32 mouse cellular contexts compared by ENCODE assay signal in genomic region chr14:67485449-67485800, GRCm38 (mm10).
DNase-seq lines count a peak whose midpoint lies in the region; ATAC-seq lines count a peak whose summit lies in the region.
"Had no signal": no experiment of that assay in that cellular context is flagged by ENCODE, and none has a peak within 500 bp of the region (broad histone marks: within the 10 kb centered on the region; RNA-seq: fewer than 3 reads in every experiment).

No protein-coding gene starts in this region.

- no peaks in the 10 kb centered on the region for H3K36me3 ChIP-seq in kidney, embryonic 15.5 days
- H3K36me3 ChIP-seq: embryonic facial prominence, embryonic 13.5 days; forebrain, embryonic 12.5 days; heart, embryonic 10.5 days; heart, embryonic 15.5 days; limb, embryonic 13.5 days; liver, embryonic 13.5 days; neural tube, embryonic 15.5 days had no signal

- 72% methylated on average over 4 of the region's 4 CpGs for WGBS in kidney, embryonic 15.5 days

- H3K4me3 ChIP-seq in kidney, embryonic 15.5 days (replicated peaks) = no peak overlapping the region
- H3K4me3 ChIP-seq: embryonic facial prominence, embryonic 13.5 days; forebrain, embryonic 12.5 days; heart, embryonic 10.5 days; heart, embryonic 15.5 days; left cerebral cortex, adult 2 months; limb, embryonic 13.5 days; liver, embryonic 13.5 days; neural tube, embryonic 15.5 days had no signal

- no peak overlapping the region for H3K27ac ChIP-seq in kidney, embryonic 15.5 days
- H3K27ac ChIP-seq: embryonic facial prominence, embryonic 13.5 days; forebrain, embryonic 12.5 days; heart, embryonic 10.5 days; heart, embryonic 15.5 days; left cerebral cortex, adult 2 months; liver, embryonic 13.5 days; macrophage; neural tube, embryonic 15.5 days had no signal

- ATAC-seq in kidney, embryonic 15.5 days (replicated peaks; ENCODE audit: low FRiP score) = 0 out of 2 replicates have a peak, but pooled peaks have one; percentile 18
- no peak for ATAC-seq in megakaryocyte-erythroid progenitor cell, adult 5-6 weeks (replicated peaks; ENCODE audit: low FRiP score, low TSS enrichment, poor library complexity, severe bottlenecking)
- ATAC-seq: hindbrain, embryonic 16.5 days had no signal

- DNase-seq in kidney, adult 8-10 months = no peak
- DNase-seq in lung, postnatal 36 days = peak; percentile 10
- DNase-seq in lung, postnatal 4 days = no peak
- peak; percentile 48 for DNase-seq in brain, adult 2 months (ENCODE audit: low read depth, low spot score)
- DNase-seq in skeletal muscle tissue, adult 2 months (ENCODE audit: low read depth, low spot score) = peak; percentile 36
- DNase-seq in embryo, embryonic 10.5 days (ENCODE audit: low spot score) = no peak
- DNase-seq: adrenal gland, postnatal 10 days; B cell, adult 2 months; cerebellum, adult 11 months; cerebellum, adult 9-10 months; cerebellum, postnatal 36 days; embryo, embryonic 11 days; kidney, postnatal 25 days; liver, embryonic 13.5 days; midbrain, embryonic 14.5 days; retina, postnatal 1 day; right cerebral cortex, postnatal 14 days; spleen, adult 18-20 months; thymus, adult 18-20 months; thymus, postnatal 36 days had no signal

- no peaks in the 10 kb centered on the region for H3K27me3 ChIP-seq in kidney, embryonic 15.5 days
- H3K27me3 ChIP-seq: CH12.LX; forebrain, embryonic 12.5 days; heart, embryonic 15.5 days; liver, embryonic 13.5 days; neural tube, embryonic 15.5 days had no signal

- H3K4me1 ChIP-seq in kidney, embryonic 15.5 days = peaks cover 13% of the 10 kb centered on the region
- H3K4me1 ChIP-seq: heart, embryonic 15.5 days; liver, embryonic 13.5 days; neural tube, embryonic 15.5 days had no signal

- no peaks in the 10 kb centered on the region for H3K9me3 ChIP-seq in kidney, embryonic 15.5 days (replicated peaks)
- H3K9me3 ChIP-seq: embryonic facial prominence, embryonic 13.5 days; forebrain, embryonic 12.5 days; heart, embryonic 10.5 days; heart, embryonic 15.5 days; limb, embryonic 13.5 days; liver, embryonic 13.5 days; neural tube, embryonic 15.5 days had no signal

- H3K4me2 ChIP-seq in kidney, embryonic 15.5 days = no peak overlapping the region
- H3K4me2 ChIP-seq: embryonic facial prominence, embryonic 13.5 days; forebrain, embryonic 12.5 days; heart, embryonic 15.5 days; limb, embryonic 13.5 days; liver, embryonic 13.5 days; neural tube, embryonic 15.5 days had no signal

- H3K9ac ChIP-seq in kidney, embryonic 15.5 days = no peak overlapping the region
- H3K9ac ChIP-seq: embryonic facial prominence, embryonic 13.5 days; forebrain, embryonic 12.5 days; heart, embryonic 15.5 days; limb, embryonic 13.5 days; liver, embryonic 13.5 days; neural tube, embryonic 15.5 days had no signal

Comparison
In these comparisons a context has a peak if more than half of its experiments do, and no peak if none do; other contexts are left out.
1. DNase-seq: peak in lung, postnatal 36 days (single experiment), brain, adult 2 months (single experiment) and skeletal muscle tissue, adult 2 months (single experiment); none in kidney, adult 8-10 months (0 of 2), lung, postnatal 4 days (0 of 2) and embryo, embryonic 10.5 days (single experiment).